Mouse (Mus musculus): ENCODE measurements at regions not wholly inside any gene's neighbourhood (a gene's known extent, or its start where the extent isn't known, plus 50 kb on each side); places are given as distances from the start of the nearest gene placed in this dataset.

DNA sequence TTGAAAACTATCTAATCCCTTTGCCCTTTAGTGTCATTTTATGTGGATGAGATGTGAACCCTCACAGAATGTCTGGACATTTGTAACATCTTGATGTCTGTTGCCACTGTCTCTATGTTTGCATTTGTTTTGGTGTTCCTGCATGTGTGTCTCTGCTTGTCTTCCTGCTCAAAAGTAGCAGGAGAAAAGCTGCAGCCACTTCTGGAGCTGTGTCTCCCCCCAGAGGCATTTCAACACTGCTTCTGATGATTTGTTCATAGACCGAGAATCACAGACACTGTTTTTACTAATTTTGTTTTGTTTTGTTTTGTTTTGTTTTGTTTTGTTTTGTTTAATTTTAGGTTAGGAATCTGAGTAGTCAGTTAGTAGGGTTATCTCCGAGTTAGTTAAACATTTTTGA is 883.8 kb downstream of the Gbe1 start:
- Histone ChIP-seq H3K4me1 (ENCODE audit: control insufficient read depth, insufficient read depth, low read length) (no peaks in the 10 kb centered on the region), H3K4me3 (ENCODE audit: insufficient read depth, low read length) (no peak overlapping the region), H3K27ac (ENCODE audit: insufficient read depth, low read length) (no peak overlapping the region)
- TF ChIP-seq POLR2A (IDR thresholded peaks at IDR 0.05; ENCODE audit: low read depth, low read length) = no peak
- TF ChIP-seq CTCF (IDR thresholded peaks at IDR 0.05; ENCODE audit: borderline replicate concordance, insufficient read depth, low read length) = no peak

DNA sequence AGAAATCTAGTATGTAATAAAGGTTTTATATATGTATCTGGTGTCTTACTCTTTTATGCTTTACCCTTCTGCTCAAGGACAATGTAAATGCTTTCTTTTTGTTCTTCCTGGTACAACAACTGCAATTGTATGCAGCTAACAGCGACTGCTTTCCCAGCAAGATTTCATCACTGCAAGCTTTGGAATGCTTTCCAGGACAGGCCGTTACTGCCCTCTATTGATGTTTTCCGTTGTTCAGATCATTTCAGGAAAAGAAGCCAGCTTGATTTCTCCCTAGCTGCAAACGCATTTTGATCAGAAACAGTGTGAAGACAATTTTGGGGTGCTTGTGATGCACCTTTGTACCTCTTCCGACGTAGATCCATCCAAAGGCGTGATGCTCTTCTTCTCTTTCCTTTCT is 895.1 kb downstream of the Gbe1 start:
- no peak overlapping the region for H3K27ac ChIP-seq (ENCODE audit: insufficient read depth, low read length)
- TF ChIP-seq POLR2A (IDR thresholded peaks at IDR 0.05; ENCODE audit: low read depth, low read length) = no peak
- TF ChIP-seq CTCF (IDR thresholded peaks at IDR 0.05; ENCODE audit: borderline replicate concordance, insufficient read depth, low read length) = no peak
- H3K4me3 ChIP-seq (ENCODE audit: insufficient read depth, low read length) = no peak overlapping the region
- no peaks in the 10 kb centered on the region for H3K4me1 ChIP-seq (ENCODE audit: control insufficient read depth, insufficient read depth, low read length)

DNA sequence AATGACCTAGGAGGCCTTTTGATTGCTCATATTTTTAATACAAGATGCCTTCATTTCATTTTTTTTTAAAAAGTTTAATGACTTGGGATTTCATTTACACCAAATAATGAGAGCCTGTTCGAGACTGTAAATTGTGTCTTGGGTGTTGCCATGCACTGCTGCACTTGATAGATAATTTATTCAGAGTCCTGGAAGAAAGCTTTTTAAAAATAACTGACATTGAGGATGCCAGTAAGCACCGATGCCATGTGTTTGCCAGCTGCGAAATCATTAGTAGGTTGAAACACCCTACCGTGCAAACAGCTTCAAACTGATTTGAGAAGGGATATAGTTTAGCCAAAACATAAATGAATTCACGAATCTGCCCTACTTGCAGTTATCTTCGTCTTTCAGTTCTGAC is 910.7 kb downstream of the Gbe1 start:
- H3K4me3 ChIP-seq (ENCODE audit: insufficient read depth, low read length) = no peak overlapping the region
- H3K27ac ChIP-seq (ENCODE audit: insufficient read depth, low read length) = no peak overlapping the region
- no peaks in the 10 kb centered on the region for H3K4me1 ChIP-seq (ENCODE audit: control insufficient read depth, insufficient read depth, low read length)
- TF ChIP-seq CTCF (IDR thresholded peaks at IDR 0.05; ENCODE audit: borderline replicate concordance, insufficient read depth, low read length) (no peak), POLR2A (IDR thresholded peaks at IDR 0.05; ENCODE audit: low read depth, low read length) (no peak)

DNA sequence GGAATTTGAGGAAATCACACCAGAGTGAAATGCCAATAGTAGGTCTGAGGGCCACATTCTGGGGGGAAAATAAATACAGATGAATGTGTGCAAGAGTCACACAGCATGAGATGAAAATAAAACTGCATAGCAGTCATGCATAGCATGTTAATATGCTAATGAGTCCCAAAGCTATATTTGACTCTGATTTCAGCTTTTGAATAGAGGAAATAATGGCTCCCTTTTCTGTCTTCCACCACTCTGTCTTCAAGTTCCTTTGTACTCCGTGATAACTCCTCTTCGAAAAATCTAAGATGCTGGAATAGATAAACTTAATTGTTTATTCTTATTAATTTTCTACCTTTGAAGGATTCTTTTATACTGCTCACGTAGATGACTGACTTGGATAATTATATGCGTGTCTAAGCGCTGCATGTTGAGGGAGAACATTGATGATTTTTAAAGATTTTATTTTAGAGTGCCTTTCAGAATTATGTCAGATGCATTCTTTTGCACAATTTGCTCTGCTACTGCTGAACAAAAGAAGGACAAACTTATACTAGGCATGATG is 916.4 kb downstream of the Gbe1 start:
- TF ChIP-seq POLR2A (IDR thresholded peaks at IDR 0.05; ENCODE audit: low read depth, low read length) (no peak), CTCF (IDR thresholded peaks at IDR 0.05; ENCODE audit: borderline replicate concordance, insufficient read depth, low read length) (no peak)
- H3K27ac ChIP-seq (ENCODE audit: insufficient read depth, low read length) = no peak overlapping the region
- no peak overlapping the region for H3K4me3 ChIP-seq (ENCODE audit: insufficient read depth, low read length)
- no peaks in the 10 kb centered on the region for H3K4me1 ChIP-seq (ENCODE audit: control insufficient read depth, insufficient read depth, low read length)

- H3K4me1 ChIP-seq (ENCODE audit: control insufficient read depth, insufficient read depth, low read length) = no peaks in the 10 kb centered on the region
- TF ChIP-seq CTCF (IDR thresholded peaks at IDR 0.05; ENCODE audit: borderline replicate concordance, insufficient read depth, low read length) (no peak), POLR2A (IDR thresholded peaks at IDR 0.05; ENCODE audit: low read depth, low read length) (no peak)
Observed at GRCm38 (mm10) chr16:71243065-71243464, 929.3 kb downstream of the Gbe1 start.

GRCm38 (mm10) chr16:71243480-71243879 is 929.7 kb downstream of the Gbe1 start:
- H3K4me1 ChIP-seq (ENCODE audit: control insufficient read depth, insufficient read depth, low read length) = no peaks in the 10 kb centered on the region
- TF ChIP-seq POLR2A (IDR thresholded peaks at IDR 0.05; ENCODE audit: low read depth, low read length) = no peak
- no peak for TF ChIP-seq CTCF (IDR thresholded peaks at IDR 0.05; ENCODE audit: borderline replicate concordance, insufficient read depth, low read length)
- H3K27ac ChIP-seq (ENCODE audit: insufficient read depth, low read length) = no peak overlapping the region
- H3K4me3 ChIP-seq (ENCODE audit: insufficient read depth, low read length) = no peak overlapping the region

More at GRCm38 (mm10) chr16:71243065-71243464, 929.3 kb downstream of the Gbe1 start:
- H3K27ac ChIP-seq (ENCODE audit: insufficient read depth, low read length) = no peak overlapping the region
- no peak overlapping the region for H3K4me3 ChIP-seq (ENCODE audit: insufficient read depth, low read length)

GRCm38 (mm10) chr16:71247516-71248139 is 933.9 kb downstream of the Gbe1 start:
- TF ChIP-seq CTCF (IDR thresholded peaks at IDR 0.05; ENCODE audit: borderline replicate concordance, insufficient read depth, low read length) (peak; percentile 63), POLR2A (IDR thresholded peaks at IDR 0.05; ENCODE audit: low read depth, low read length) (no peak)
- Histone ChIP-seq H3K4me3 (ENCODE audit: insufficient read depth, low read length) (no peak overlapping the region), H3K27ac (ENCODE audit: insufficient read depth, low read length) (no peak overlapping the region)

DNA sequence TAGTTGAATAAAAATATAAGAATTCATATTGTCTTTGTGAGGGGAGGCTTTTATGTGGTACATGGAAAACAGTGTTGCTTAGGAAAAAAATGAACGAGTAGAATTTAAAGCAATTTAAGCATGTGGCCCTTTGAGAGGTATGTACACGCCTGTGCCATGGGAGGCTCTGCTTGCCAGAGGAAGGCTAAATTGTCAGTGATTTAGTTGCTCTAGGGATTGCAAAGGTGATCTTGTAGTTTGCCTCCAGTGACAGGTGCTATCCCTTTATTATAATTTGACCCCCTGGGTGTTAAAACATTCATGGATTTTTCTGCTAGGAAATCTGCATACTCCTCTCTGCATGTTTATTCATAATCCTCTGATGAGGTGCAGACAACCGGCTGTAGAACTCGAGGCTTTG is 942.0 kb downstream of the Gbe1 start:
- no peak for TF ChIP-seq CTCF (IDR thresholded peaks at IDR 0.05; ENCODE audit: borderline replicate concordance, insufficient read depth, low read length)
- no peak for TF ChIP-seq POLR2A (IDR thresholded peaks at IDR 0.05; ENCODE audit: low read depth, low read length)
- H3K27ac ChIP-seq (ENCODE audit: insufficient read depth, low read length) = no peak overlapping the region
- H3K4me3 ChIP-seq (ENCODE audit: insufficient read depth, low read length) = no peak overlapping the region
- H3K4me1 ChIP-seq (ENCODE audit: control insufficient read depth, insufficient read depth, low read length) = no peaks in the 10 kb centered on the region

More at GRCm38 (mm10) chr16:71247516-71248139, 933.9 kb downstream of the Gbe1 start:
- no peaks in the 10 kb centered on the region for H3K4me1 ChIP-seq (ENCODE audit: control insufficient read depth, insufficient read depth, low read length)

GRCm38 (mm10) chr16:71256175-71256574 is 942.4 kb downstream of the Gbe1 start:
- H3K4me1 ChIP-seq (ENCODE audit: control insufficient read depth, insufficient read depth, low read length) = no peaks in the 10 kb centered on the region
- TF ChIP-seq CTCF (IDR thresholded peaks at IDR 0.05; ENCODE audit: borderline replicate concordance, insufficient read depth, low read length) (no peak), POLR2A (IDR thresholded peaks at IDR 0.05; ENCODE audit: low read depth, low read length) (no peak)
- no peak overlapping the region for H3K4me3 ChIP-seq (ENCODE audit: insufficient read depth, low read length)
- no peak overlapping the region for H3K27ac ChIP-seq (ENCODE audit: insufficient read depth, low read length)

DNA sequence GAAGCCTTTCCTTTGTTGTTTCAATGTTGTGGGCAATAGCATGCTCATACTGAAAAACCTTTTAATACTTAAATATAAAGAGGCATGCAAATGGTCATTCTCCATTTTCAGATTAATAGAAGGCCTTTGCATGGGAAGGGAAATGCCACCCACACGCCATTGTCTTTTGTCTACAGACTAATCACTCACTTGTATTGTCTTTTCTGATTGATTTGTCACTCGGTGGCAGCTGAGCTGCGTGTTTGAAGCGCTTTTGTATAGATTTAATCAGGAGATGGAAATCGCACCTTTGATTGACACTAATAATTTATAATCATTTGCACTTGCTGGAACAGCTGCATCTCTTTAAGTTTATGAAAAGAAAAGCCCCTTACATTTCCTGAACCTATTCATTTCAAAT is 953.4 kb downstream of the Gbe1 start:
- H3K4me1 ChIP-seq (ENCODE audit: control insufficient read depth, insufficient read depth, low read length) = no peaks in the 10 kb centered on the region
- H3K4me3 ChIP-seq (ENCODE audit: insufficient read depth, low read length) = no peak overlapping the region
- no peak for TF ChIP-seq POLR2A (IDR thresholded peaks at IDR 0.05; ENCODE audit: low read depth, low read length)
- TF ChIP-seq CTCF (IDR thresholded peaks at IDR 0.05; ENCODE audit: borderline replicate concordance, insufficient read depth, low read length) = no peak
- no peak overlapping the region for H3K27ac ChIP-seq (ENCODE audit: insufficient read depth, low read length)
